Mouse (Mus musculus): ENCODE results near the gene Tctex1d4. TPM values are rescaled to one million over a fixed set of nuclear protein-coding genes. Genes with fewer than 3 reads are reported as not detected.

Tctex1d4 gene
- total RNA-seq, 2 experiments from 2014 or later, result 0.95 to 2.3 TPM

- no peak for DNase-seq (ENCODE audit: low spot score in 2 of 2)
Observed at GRCm38 (mm10) chr4:117138295-117139216, 12.0 kb downstream of the Tctex1d4 start.

GRCm38 (mm10) chr4:117139217-117139612 lies 12.6 kb downstream of the Tctex1d4 start:
- peak in 1 of 2 experiments; percentile 53 for DNase-seq (ENCODE audit: low spot score in 2 of 2)

GRCm38 (mm10) chr4:117140613-117141012 lies 14.0 kb downstream of the Tctex1d4 start:
- no peak for DNase-seq (ENCODE audit: low spot score in 2 of 2)

- no peak for DNase-seq (ENCODE audit: low spot score in 2 of 2)
Observed at GRCm38 (mm10) chr4:117143023-117143422, 16.4 kb downstream of the Tctex1d4 start.

- DNase-seq (ENCODE audit: low spot score in 2 of 2), result no peak
Observed at GRCm38 (mm10) chr4:117145248-117145647, 18.7 kb downstream of the Tctex1d4 start.

GRCm38 (mm10) chr4:117146176-117146575 lies 19.6 kb downstream of the Tctex1d4 start:
- DNase-seq (ENCODE audit: low spot score in 2 of 2), result peak; percentile 62 to 77

GRCm38 (mm10) chr4:117148047-117148713 lies 21.6 kb downstream of the Tctex1d4 start:
- DNase-seq (ENCODE audit: low spot score in 2 of 2), result no peak

- no peak for DNase-seq (ENCODE audit: low spot score in 2 of 2)
Observed at GRCm38 (mm10) chr4:117148815-117149214, 22.2 kb downstream of the Tctex1d4 start.

- no peak for DNase-seq (ENCODE audit: low spot score in 2 of 2)
Observed at GRCm38 (mm10) chr4:117149291-117150211, 23.0 kb downstream of the Tctex1d4 start.

- no peak for DNase-seq (ENCODE audit: low spot score in 2 of 2)
Observed at GRCm38 (mm10) chr4:117150212-117150733, 23.7 kb downstream of the Tctex1d4 start.

GRCm38 (mm10) chr4:117151416-117151815 lies 24.8 kb downstream of the Tctex1d4 start:
- no peak for DNase-seq (ENCODE audit: low spot score in 2 of 2)

GRCm38 (mm10) chr4:117152714-117153113 lies 26.1 kb downstream of the Tctex1d4 start:
- no peak for DNase-seq (ENCODE audit: low spot score in 2 of 2)

- DNase-seq (ENCODE audit: low spot score in 2 of 2), result no peak
Observed at GRCm38 (mm10) chr4:117155020-117155791, 28.6 kb downstream of the Tctex1d4 start.

- peak; percentile 85 to 90 for DNase-seq (ENCODE audit: low spot score in 2 of 2)
Observed at GRCm38 (mm10) chr4:117155792-117156355, 29.3 kb downstream of the Tctex1d4 start, which contains the start of gene Rps8. Rps8 (minus strand) TSS chr4:117156243.

GRCm38 (mm10) chr4:117156372-117156771 lies 29.8 kb downstream of the Tctex1d4 start:
- DNase-seq (ENCODE audit: low spot score in 2 of 2), result no peak

- no peak for DNase-seq (ENCODE audit: low spot score in 2 of 2)
Observed at GRCm38 (mm10) chr4:117159666-117160065, 33.1 kb downstream of the Tctex1d4 start.

- no peak for DNase-seq (ENCODE audit: low spot score in 2 of 2)
Observed at GRCm38 (mm10) chr4:117161183-117161582, 34.6 kb downstream of the Tctex1d4 start.

- DNase-seq (ENCODE audit: low spot score in 2 of 2), result no peak
Observed at GRCm38 (mm10) chr4:117169936-117170335, 43.3 kb downstream of the Tctex1d4 start.

Measured in layer of hippocampus, postnatal 14 days (tissue).